Mouse (Mus musculus) adrenal gland, adult 18-20 months (tissue): ENCODE data around the gene Necab3. TPM values are rescaled to one million over a fixed set of nuclear protein-coding genes. Genes with fewer than 3 reads are reported as not detected.

ENCODE experiments used
- DNase-seq, 2 experiments: peaks; one replicate each; pipeline ENCODE4 v3.0.0; 2021 to 2022; ENCODE audit warnings: low spot score in 2 of 2
- total RNA-seq, 2 experiments: library from RNA; stranded (reverse); gene quantifications; 1 replicate in 1 of 2; 2 replicates in 1 of 2; pipeline ENCODE4 v1.2.3; 2021

Necab3 gene
- total RNA-seq, 2 experiments from 2014 or later, result 0.86 to 1.6 TPM

DNA sequence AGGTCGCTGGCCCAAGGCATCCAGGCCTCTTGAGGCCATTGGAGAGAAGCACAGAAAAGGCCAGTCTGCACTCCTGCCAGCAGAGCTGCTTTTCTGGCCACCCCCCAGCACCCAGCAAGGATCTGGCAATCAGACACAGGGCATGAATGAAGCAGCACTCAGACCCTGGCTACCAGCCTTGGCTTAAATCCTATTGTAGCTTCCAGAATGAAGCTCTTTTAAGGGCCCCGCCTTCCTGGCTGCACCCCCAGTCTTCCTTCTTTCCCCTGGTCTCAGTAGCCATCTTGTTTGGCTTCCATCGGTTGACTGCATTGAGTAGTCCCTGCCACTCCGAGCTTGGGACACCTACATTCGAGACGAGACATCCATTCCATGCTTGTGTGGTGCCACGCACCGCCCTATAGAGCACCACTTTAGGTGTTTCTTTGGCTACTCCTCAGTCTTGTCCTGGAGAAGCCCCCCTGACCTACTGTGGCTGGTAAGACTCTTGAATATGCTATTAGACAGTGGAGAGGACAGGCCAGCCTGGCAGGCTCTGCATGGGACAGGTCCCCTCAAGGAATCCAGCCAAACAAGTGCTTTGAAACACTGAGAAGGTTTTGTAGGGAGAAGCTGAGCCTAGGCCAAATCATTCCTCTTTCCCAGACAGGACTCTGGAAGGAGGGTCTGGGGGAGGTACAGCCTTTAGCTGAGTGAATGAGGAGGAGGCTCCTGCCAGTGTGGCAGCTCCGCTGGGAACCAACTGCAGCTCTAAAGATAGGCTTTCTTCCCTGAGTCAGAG lies 14.9 kb downstream of the Necab3 start:
- DNase-seq, result no peak

DNA sequence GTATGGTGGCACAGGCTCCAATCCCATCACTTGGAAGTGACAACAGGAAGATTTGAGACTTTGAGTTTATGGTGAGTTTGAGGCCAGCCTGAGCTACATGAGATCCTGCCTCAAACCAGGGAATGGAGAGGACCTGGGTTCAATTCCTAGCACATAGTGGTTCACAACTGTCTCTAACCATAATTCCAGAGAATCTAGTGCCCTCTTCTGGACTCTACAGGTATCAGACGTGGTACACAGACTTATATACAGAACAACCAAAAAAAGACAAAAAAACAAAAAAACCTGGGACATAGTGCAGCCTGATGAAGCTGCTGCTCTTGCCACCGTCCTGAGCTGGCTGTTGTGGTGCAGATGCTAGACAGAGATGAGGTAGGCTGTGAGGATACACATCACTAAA lies 17.1 kb downstream of the Necab3 start:
- no peak for DNase-seq

DNA sequence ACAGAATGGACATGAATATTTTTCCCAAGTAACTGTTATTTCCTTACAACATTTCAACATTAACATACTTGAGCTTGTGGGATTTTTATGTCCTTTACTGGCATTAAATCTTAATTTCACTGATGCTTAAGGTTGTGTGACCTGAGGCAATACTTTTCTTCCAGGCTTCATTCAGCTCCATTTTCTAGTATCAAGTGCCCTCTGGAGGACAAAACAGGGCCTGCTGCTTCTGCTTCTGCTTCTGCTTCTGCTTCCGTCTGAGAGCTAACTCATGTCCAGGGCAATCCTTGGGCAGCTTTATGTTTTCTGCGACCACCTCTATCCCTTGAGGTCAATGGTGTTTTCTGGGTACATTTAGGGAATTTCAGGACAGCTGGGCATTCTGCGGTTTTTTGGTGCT lies 19.0 kb downstream of the Necab3 start:
- DNase-seq, result no peak

DNA sequence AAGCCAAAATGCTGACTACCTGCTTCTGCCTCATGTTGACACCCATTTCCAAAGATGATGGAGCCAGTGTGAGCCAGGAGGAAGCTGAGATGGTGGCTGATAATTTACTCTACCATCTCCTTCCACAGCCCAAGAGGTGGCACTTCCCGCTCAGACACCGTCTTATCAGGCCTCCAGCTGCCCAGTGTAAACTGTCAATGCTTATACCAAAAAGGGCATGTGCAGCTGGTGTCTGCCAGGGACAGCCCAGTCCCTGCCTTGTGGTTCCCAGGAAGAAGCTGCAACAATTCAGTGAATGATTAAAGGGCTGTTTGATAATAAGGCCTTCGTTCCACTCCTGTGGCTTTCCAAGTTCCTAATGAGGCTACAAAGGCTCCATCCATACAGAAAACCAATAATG lies 20.0 kb downstream of the Necab3 start:
- DNase-seq, result no peak

DNA sequence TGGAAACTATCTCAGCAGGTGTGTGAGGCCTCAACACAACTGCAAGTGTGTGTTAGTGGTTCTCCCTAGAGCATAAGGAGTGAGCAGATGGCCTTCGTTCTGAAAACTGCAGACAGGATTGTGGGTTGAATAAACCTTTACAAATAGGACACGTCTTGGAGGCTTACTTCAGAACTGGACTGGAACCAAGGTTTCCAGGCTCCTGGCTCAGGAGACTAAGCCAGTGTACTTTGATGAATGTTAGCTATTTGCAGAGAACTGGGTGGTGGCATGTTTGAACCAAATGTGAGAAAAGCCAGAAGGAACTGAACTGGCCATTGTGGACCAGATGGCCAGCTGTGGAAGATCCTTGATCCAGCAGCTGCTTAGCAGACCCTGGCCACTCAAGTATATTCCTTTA lies 20.4 kb downstream of the Necab3 start:
- DNase-seq, result no peak

DNA sequence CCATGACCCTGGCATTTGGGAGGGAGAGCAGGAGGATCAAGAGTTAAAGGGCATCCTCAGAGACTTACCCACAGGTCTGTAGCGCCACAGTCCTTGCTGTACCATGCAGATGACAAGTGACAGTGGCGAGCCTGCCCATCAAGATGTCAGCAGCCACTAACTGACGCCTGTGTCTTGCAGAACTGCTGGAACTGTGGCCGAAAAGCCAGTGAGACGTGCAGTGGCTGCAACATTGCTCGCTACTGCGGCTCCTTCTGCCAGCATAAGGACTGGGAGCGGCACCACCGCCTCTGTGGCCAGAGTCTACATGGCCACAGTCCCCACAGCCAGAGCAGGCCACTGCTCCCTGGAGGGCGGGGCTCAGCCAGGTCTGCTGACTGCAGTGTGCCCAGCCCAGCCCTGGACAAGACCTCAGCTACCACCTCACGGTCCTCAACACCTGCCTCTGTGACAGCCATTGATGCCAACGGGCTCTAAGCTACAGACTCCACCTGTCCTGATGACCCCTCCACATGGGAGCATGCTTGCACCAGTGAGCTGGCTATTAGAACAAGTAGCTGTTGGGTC lies 23.9 kb downstream of the Necab3 start:
- DNase-seq, result no peak

DNA sequence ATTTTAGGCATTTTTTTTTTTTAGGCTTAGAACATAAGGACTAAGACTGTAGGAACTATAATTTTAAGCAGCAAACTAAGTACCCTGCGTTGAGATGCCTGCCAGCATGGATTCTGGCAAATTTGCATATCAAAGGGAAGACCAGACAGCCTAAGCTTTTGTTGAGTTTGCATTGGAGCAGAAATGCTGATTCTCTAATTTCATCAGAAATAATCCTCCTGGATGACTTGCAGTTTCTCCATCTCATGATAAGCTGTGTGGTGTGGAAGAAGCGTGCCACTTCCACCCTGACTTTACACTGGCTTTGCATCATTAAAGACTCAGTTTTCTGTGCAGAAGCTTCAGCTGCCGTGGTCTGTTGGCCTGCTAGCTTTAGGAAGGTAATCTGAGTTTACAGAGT lies 25.8 kb downstream of the Necab3 start:
- DNase-seq, result no peak

DNA sequence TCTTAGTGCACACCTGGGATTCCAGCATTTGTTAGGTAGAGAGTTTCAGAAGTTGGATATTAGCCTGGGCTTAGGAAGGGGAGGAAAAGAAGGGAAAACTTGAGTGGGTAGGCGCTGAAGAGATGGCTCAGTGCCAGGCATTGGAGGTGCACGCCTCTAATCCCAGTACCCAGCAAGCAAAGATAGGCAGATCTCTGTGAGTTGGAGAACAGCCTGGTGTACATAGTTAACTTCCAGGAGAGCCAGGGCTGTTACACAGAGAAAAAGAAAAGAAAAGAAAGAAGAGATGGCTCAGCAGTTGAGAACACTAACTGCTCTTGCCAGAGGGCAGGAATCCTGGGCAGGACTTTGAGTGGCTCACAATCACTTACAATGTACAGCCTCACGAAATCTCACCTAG lies 32.2 kb downstream of the Necab3 start:
- DNase-seq, result no peak

DNA sequence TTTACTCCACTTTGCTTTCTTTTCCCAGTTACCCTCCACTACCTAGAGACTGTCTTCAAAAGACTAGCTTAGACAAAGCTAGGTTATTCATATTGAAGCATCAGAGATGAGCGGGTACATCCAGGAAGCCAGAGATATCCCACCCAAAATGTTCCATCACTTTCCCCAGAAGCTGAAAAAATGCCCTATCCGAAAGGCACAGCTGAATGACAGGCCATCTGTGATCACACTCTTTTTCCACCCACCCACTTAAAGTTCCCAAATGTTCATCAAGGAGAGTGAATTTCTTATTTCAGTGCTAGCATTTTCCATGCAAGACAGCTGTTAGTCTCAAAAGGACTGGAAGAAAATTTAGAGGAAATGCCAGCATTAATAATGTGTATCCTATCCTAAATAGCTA lies 33.4 kb downstream of the Necab3 start:
- DNase-seq, result no peak

DNA sequence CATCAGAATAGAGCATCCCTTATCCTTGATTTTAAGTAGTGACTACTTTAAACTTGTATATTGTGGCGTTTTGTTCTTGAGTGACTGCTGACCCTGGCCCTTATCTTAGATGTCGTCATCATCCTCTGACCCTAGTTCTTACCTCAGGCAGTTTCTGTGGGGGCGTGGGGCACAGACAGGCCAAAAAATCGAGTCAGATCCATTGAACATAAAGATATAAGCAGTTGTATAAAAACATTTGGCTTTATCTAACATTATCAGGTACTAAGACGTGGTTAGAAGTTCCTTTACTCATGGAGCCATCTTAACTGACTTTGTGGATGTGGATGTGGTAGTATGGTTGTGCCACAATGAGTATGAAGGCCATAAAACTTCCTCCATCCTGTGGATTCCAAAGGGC lies 36.4 kb downstream of the Necab3 start:
- DNase-seq, result no peak

DNA sequence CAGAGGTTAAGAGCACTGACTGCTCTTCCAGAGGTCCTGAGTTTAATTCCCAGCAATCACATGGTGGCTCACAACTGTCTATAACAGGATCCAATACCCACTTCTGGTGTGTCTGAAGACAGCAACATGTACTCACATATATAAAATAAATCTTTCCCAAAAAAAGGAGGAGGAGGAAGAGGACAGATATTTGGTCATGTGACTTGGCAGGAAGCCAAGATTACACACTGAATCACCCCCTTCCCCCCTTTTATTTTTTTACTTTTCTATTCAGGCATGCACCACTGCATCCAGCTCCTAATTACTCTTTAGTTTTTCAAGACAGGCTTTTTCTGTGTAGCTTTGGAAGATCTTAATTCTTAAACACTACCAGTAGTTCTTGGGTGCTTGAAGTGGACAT lies 37.2 kb downstream of the Necab3 start:
- no peak for DNase-seq

DNA sequence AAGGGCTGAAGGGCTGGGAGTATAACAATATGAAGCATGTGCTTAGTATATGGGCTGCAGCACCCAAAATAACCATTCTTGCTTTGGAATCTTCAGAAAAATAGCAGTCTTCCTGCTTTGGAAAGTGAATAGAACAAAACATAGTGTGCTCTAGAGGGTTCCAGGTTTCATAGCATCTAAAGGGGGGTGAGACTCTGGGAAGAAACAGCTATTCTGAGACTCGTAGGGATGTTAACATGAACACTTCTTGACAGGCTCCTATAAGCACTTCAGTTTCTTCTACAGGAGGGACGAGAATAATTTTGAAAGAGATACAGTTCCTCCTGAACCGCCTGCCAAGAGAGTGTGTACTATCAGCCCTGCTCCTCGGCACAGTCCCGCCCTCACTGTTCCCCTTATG lies 41.3 kb downstream of the Necab3 start:
- DNase-seq, result no peak

DNA sequence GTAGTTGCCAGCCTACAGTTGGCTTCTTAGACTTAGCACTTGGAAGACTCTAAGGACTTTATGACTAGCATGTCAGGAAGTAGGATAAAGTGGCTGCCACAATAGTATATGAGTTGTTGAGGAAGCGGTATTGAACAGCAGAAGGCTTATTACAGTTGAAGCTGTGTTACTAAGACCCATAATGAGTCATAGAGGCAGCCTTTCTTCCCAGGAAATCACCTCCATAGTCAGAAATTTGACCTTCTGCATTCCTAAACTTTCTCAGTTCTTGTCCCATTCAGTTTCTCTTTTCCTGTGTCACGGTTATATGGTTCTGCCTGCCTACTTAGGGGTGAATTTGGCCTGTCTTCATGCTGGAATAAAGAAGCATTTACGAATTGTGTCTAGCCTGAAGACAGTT lies 41.7 kb downstream of the Necab3 start:
- no peak for DNase-seq

DNA sequence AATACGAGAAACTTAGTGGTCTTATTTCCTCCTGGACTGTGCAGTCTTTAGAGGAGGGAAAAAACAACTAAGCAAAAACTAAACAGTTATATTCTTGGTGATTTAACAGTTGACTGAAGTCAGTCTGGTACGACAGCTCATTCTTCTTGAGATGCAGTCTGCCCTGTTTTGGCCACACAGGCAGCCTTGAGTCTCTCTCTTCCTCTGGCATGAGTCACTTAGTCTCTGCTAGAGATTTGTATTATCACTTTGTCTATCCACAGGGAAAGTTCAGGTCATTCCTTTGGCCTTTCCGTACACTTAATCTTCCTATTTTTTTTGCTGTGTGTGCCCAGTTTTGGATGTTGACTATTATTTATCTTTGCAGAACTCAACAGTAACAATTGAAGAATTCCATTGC lies 48.5 kb downstream of the Necab3 start:
- no peak for DNase-seq

DNA sequence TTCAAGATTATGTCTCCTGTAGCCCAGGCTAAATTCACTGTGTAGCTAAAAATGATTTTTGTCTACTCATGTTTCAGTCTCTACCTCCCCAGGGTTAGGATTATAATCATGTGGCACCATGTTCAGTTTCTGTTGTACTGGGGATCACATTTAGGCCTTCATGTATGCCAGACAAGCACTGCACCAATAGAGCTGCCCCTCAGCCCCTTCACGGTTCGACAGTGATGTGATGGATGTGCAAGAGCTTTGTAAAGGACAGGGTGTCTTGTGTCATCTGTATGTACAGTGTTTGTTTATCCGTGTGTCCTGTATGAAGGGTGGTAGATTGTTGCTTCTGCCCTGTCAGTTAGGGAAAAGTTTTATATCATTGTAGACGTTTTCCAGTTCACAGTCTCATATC lies 50.2 kb downstream of the Necab3 start:
- DNase-seq, result no peak

DNA sequence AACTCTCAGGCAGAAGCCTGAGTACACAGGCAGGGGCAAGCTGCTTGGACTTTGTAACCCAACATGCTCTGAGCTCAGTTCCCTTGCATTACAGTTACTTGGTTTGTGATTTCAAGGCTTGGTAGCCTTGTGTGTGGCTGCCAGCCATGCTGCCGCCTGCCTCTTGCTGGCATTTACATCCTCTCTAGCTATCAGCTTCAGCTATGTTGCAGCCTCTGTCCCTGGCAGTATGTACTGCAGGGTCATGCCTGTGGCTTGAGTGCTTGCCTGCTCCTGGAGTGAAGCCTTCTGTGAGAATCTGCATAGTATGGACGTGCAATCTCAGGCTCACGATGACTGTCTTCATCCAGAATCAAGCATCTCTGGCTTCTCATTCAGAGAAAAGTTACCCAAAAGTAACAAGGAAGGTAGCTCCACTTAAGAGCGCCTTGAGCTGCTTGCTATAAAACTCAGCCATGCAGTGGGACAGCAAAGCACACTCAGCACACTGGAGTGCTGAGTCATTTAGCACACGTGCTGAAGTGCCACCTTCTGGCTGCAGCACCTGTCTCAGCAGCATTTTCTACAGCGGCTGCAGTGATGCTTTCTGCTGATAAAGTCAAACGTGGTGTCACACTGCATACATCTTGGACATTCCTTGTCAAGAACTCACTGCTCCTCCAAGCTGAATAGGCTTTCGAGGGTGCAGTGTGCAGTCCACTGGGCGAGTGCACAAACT lies 51.0 kb downstream of the Necab3 start:
- DNase-seq, result peak in 1 of 2 experiments; percentile 24

DNA sequence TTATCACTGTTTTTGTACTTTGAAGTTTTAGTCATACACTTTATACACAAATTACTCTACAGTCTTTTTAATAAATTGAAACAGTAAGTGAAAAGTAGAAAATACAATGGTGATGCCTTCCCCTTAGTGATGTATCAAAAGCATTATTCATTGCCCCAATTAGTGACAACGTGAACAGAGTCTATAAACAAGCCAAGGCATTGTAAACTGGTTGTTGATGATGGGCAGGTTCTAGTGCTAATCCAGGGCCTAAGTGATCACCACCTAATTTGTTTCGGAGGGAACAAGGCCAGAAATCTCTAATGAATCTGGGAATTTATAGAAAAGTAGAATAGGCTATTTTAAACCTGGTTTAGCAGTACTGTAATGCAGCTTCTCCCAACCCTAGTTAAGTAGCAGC lies 51.6 kb downstream of the Necab3 start:
- DNase-seq, result no peak

DNA sequence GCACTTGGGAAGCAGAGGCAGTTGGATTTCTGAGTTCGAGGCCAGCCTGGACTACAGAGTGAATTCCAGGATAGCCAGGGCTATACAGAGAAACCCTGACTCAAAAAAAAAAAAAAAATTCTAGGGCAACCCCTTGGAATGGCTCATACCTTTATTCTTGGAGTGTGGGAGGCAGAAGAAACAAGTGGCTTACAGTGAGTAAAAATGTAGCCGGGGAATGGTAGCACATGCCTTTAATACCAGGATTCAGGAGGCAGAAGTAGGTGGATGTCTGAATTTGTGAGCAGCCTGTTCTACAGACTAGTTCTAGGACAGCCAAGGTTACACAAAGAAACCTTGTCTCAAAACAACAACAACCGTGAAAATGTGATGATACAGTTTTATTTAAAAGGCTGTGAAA lies 57.9 kb downstream of the Necab3 start:
- DNase-seq, result no peak

DNA sequence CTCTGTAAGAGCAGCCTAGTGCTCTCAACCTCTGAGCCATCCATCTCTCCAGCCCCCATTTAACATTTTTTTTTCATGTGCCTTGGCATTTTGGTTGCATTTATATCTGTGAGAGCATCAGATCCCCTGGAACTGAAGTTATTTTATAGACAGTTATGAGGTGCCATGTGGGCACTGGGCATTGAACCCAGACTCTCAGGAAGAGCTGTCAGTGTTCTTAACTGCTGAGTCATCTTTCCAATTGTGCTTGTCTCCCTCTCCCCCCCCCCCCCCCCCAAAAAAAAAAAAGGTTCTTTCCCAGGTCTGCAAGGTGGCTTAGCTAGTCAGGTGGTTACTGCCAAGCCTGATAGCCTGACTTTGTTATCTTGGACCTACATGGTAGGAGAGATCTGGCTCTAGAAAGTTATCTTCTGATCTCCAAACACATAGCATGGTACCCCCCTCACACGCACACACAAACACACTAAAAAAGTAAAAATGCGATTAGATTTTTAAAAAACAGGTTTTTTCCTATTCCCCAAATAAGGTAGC lies 58.9 kb downstream of the Necab3 start:
- DNase-seq, result no peak

DNA sequence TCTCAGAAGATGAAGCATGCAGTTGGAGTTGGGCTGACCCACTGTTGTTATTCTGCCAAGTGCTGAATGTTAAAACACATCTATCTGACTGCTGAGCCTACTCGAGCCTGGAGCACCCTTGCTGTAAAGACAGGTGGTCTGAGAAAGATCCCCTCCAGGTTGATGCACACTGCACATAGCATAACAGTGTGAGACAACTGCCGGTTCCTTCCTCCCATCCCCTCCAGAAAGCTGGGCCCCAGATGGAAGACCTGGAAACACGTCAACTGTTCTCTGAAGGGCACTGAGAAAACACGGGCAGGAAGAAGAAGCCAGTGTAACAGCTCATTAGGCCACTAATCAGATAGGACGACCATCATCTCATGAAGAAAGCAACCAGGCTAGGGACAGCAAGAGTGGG lies 60.1 kb downstream of the Necab3 start:
- no peak for DNase-seq

DNA sequence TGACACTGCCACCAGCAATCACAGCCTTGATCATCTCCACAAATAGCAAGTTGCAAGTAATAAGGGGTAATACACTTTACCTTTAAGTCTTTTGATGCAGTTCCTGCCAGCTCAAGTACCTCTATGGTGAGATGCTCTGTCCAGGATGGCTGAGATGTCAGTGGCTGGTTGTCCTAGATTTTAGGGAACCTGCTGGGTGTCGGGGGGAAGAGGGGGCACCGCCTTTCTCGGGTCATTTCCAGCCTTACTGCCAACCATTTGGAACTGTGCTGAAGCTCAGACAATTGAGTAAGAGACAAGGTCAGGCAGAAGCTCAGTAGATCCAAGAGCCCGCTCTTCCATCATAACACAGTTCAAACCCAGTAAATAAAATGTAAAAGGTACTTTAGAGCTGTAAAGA lies 63.7 kb downstream of the Necab3 start:
- no peak for DNase-seq
